Mouse (Mus musculus): ENCODE data around the gene Mdga1.

Gene Mdga1

GRCm38 (mm10) chr17:29846284-29846683 is 123.6 kb downstream of the Mdga1 start:
- peak; percentile 43 to 76 for DNase-seq (ENCODE audit: low spot score in 2 of 2)

GRCm38 (mm10) chr17:29844949-29845348 is 124.9 kb downstream of the Mdga1 start:
- no peak for DNase-seq (ENCODE audit: low spot score in 2 of 2)

DNA sequence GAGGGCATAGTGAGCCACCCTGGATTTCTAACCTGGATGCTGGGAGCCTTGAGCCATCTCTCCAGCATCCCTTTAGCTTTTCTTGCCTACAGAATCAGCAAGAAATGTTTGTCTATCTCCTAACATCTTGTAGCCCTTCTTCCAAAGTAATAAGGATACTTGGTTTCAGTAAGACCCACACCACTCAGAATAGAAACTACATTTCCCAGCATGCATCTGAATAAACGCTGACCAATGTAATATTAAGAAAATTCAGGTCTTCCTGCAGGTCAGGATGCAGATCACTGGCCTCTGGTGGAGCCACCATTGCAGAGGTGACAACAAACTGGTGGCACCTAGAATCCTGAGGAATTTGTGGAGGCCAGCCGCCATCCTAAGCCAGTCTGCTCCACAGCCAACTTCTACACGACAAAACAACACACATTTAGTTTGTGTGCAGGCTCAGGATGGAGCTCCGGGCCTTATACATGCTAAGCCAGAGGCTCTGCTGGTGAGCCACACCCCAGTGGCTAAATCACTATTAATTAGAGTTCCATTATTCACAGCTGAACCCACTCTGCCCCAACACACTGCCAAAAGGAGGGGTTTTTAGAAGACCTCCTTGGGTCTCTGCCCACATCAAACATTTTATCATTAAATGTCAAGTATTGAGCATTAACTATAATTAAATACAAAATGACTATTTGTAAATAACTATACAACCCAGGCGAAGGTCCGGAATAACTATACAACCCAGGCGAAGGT is 126.3 kb downstream of the Mdga1 start:
- DNase-seq (ENCODE audit: low spot score in 2 of 2): no peak

DNA sequence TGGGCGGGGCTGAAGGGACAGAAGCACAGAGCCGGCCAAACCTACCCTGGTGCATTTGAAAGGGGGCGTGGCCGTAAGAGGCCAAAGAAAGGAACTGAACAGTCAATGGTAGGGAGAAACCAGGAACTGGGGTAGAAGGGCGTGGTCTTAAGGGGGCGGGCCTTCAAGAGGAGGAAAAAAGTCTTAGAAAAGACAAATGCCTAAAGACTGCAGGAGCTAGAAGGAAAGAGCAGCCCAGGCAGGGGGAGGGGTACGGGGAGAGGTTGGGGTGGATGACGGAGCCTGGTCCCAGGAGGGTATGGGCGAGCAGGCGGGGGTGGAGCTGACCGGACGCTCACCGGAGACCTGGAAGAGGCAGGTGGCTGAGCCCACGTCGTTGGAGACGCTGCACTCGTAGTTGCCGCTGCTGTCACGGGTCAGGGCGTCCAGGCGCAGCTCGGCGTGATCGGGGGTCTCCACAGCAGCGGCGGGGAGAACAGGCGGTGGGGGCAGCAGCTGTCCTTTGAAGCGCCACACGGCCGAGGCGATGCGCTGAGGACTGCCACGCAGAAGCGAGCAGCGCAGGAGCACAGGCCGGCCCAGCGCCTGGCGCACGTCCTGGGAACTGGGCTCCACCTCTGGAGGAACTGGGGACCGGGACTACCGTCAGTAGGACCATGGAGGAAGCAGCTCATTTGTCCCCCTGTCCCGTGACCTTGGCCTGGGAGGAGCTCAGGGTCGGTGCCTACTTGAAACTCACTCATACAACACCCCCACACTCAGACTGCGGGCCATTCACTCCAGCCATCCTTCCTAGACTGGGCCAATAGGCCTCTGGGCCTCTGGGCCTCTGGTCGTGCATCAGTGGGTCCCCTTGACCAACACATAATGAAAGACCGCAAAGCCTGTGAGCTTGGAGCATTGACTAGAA is 127.9 kb downstream of the Mdga1 start:
- peak; percentile 39 to 49 for DNase-seq (ENCODE audit: low spot score in 2 of 2)

GRCm38 (mm10) chr17:29838029-29838428 is 131.9 kb downstream of the Mdga1 start:
- no peak for DNase-seq (ENCODE audit: low spot score in 2 of 2)

DNA sequence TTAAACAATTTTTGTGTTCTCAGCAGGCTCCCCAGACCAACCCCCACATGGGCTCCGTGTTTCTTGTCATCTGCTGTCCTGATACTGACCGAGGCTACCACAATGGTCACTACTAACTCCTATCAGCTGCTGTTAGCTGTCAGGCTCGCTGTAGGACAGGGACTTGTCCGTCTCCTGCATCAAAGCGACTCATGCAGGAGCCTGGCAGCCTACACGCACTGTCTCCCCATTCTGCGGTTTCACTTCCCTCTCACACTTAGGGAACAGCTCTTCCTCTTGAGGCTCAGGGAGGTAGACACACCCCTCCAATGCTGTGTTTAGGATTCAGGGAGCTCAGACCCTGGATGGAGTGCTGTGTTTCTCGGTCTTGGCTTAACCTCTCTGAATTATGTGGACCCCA is 132.4 kb downstream of the Mdga1 start:
- DNase-seq (ENCODE audit: low spot score in 2 of 2): no peak

DNA sequence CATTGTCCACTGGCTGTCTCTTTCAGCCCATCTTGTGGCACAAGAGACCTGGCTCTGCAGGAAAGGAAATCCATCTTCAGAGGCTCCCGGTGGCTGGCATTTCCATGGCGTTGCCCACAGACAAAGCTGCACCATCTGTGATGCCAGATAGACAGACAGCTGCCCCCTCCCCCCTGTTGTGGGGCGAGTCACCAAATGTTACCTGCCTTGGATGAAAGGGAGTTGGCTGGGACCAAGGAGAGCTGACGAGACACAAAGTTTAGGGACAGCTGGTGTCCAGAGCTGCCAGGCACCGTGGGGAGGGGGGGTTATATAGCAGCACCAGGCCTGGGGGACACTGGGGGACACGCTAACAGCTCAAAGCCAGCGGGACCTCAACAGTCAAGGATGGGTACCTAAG is 135.1 kb downstream of the Mdga1 start:
- no peak for DNase-seq (ENCODE audit: low spot score in 2 of 2)

GRCm38 (mm10) chr17:29834333-29834732 is 135.6 kb downstream of the Mdga1 start:
- DNase-seq (ENCODE audit: low spot score in 2 of 2): no peak

DNA sequence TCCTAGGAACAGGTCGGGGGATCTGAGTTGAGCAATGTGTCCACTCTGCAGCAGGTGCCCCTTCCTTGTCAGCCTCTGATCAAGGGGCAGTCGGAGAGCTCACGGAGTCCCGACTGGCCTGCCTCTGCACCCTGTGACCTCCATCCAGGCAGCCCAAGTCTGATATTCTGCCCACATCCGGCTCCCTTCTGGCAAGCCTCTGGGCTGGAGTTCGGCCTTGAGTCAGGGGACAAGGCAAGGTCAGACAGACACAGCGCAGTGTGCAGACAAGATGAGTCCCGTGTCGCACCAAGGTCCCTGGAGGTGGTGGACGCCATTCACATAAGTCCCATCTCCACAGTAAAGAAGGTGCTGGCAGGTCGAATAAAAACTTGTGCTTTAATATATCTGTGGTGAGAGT is 138.2 kb downstream of the Mdga1 start:
- peak in 1 of 2 experiments; percentile 19 for DNase-seq (ENCODE audit: low spot score in 2 of 2)

DNA sequence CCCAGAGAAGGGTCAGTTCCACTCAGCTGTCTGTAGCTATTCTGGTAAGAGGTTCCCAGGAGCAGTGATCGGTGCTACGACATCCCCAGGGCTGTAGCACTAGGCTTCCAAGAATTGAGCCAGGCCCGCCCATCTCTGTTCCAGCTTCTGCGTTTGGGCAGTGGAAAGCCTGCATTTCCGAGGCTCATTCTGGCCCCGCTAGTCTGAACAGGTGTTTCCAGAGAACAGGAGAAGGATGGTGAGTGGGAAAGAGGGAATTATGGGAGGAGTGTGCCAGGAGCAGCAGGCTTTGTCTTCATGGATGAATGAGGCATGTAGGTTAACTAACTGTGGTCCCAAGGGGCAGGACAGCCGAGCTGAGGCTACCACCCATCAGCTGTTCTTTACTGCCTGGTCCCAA is 140.8 kb downstream of the Mdga1 start:
- DNase-seq (ENCODE audit: low spot score in 2 of 2): no peak

GRCm38 (mm10) chr17:29827602-29828001 is 142.3 kb downstream of the Mdga1 start:
- DNase-seq (ENCODE audit: low spot score in 2 of 2): no peak

DNA sequence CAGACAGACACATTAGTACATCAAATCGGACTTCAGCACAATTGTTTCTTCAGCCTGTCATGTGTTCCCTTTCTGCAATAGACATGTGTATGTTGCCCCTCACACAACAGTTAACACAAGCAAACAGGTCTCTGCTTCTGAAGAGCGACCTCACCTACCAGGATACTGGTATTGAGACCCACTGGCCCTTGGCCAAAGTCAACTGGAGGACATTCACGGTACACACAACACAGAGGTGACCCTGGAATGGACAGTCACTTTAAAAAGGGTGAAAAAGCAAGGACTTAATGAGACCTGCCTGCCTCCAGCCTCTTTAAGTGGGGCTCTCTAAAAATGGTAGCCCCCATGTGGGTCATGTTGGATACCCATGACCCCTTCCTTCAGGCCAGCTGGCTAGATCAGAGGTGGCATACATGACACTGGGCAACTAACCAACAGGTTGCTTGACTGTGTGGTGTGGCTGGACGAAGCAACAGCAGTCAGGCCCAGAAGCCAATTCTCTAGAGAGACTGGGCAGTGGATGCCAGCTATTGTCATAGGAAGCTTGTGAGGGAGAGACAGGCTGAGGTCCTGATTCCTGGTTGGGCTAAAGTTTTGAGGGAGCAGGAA is 145.3 kb downstream of the Mdga1 start:
- DNase-seq (ENCODE audit: low spot score in 2 of 2): peak; percentile 61 to 66

GRCm38 (mm10) chr17:29824208-29824509 is 145.7 kb downstream of the Mdga1 start:
- peak in 1 of 2 experiments; percentile 31 for DNase-seq (ENCODE audit: low spot score in 2 of 2)

DNA sequence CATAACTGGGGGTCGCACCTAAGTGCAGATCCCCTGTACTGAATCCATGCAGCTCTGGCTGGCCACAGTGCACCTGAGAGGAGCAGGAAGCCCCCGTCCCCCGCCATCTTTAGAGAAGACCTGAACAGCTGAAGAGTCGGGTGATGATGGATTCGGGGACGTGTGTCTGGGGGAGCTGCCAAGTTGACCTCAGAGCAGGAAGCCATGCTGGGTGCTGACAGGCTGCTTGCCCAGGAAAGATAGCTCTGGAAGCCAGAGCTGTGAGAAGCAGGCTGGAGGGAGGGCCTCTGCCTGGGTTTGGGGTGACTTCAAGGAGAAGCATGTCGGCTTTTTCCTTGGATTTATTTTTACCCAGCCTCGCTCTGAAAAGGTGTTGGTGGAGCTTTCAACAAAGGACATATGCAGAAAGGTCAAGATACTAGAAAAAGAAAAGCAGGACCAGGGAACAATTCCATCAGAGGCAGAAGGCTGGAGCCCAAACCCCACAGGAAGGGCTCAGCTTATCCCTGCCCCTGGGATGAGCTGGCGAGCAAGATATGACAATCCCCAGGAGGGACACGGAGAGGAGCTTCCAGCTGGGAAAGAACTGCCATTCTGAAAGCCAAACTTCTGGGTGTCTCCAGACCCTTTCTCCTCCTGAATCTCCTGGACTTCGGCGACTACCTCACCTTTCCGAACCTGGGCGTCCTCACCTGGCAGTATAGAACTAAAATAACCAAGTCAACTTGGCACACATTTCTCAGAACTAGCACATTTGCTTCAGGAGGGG is 146.3 kb downstream of the Mdga1 start:
- peak; percentile 64 to 68 for DNase-seq (ENCODE audit: low spot score in 2 of 2)

GRCm38 (mm10) chr17:29819608-29820007 is 150.3 kb downstream of the Mdga1 start:
- DNase-seq (ENCODE audit: low spot score in 2 of 2): no peak

DNA sequence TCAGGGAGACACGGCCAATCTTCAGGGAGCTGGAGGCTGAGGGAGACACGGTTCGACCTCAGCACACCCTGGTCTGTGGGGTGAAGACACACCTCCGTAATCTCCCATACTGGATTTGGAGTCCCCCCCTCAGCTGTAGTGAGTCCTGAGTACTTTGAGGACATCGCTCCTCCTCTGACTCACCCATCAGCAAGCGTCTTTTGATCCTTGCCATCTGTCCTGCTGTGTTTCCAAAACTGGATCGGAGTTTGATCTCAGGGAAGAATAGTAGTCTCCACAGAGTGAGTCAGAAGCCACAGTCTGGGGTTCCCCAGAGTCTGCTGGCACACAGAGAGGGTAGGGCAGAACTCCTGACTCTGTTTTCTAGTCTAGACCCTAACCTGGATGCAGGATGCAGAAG is 150.9 kb downstream of the Mdga1 start:
- peak; percentile 34 to 36 for DNase-seq (ENCODE audit: low spot score in 2 of 2)

- no peak for DNase-seq (ENCODE audit: low spot score in 2 of 2)
Observed at GRCm38 (mm10) chr17:29818264-29818945, 151.5 kb downstream of the Mdga1 start.

GRCm38 (mm10) chr17:29814758-29815157 is 155.1 kb downstream of the Mdga1 start:
- DNase-seq (ENCODE audit: low spot score in 2 of 2): no peak

- DNase-seq (ENCODE audit: low spot score in 2 of 2): no peak
Observed at GRCm38 (mm10) chr17:29813328-29813727, 156.6 kb downstream of the Mdga1 start.

DNA sequence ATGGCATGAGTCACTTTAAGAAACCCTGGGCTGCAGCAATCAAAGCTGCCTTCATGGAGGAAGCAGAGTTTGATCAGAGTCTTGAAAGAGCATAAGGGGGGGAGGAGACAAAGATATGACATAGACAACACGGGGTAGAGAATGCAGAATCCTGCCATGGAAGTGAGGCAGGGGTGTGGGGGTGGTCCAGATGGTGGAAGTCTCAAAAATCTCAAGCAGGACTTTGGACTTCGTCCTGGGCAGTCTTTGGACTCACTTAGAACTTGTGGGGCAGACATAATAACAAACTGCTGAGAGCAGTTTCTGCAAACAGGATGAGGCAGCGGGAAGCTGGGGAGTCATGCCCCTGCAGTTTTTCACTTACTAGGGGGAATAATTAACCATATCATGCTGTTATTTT is 166.3 kb downstream of the Mdga1 start:
- DNase-seq (ENCODE audit: low spot score in 2 of 2): no peak

DNA sequence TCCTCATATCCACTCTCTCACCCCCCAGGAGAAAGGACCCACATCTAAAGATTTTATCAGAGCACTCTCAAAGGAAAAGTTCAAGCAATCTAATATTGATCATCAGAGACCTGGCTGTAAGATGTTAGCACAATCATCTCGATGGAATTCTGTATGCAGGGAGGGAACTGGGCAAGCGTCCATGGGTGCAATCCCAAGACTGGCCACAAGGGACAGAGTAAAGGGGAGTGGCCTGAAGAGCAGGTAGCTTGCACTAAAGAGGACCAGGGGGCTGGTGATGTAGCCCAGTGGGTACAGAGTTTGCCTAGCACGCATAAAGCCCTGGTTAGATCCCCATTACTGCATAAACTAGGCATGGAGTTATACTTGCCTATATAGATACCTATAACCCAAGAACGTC is 168.5 kb downstream of the Mdga1 start:
- no peak for DNase-seq (ENCODE audit: low spot score in 2 of 2)
